In genomic region chr9:38718102-38718501, GRCm38 (mm10) we compare ENCODE assay signal across 8 mouse cellular contexts. TPM values are rescaled to one million over a fixed set of nuclear protein-coding genes. Genes with fewer than 3 reads are reported as not detected.
DNase-seq lines count a peak whose midpoint lies in the region; TF ChIP-seq lines count a peak whose summit lies in the region.

TSS of gene Vwa5a (plus strand) at chr9:38718268.

- H3K4me3 ChIP-seq in cortical plate, adult 2 months (ENCODE audit: insufficient read depth, low read length): peak within 1 kb of the TSS; percentile 37
- H3K4me3 ChIP-seq in lung, adult 2 months (replicated peaks; ENCODE audit: extremely low read depth, low read depth, low read length): peak within 1 kb of the TSS; percentile 77

- DNase-seq in thymus, postnatal 0 days (ENCODE audit: low spot score): peak; percentile 16
- DNase-seq in thymus, postnatal 14 days: no peak
- no peak for DNase-seq in gastrocnemius, postnatal 25 days
- peak; percentile 32 for DNase-seq in induced T-regulatory cell, adult 2 months (ENCODE audit: low read depth)
- peak; percentile 10 for DNase-seq in lung, adult 2 months
- peak; percentile 48 for DNase-seq in retina, embryonic 14.5 days (ENCODE audit: low spot score)
- DNase-seq in right cerebral cortex, adult 2 months (ENCODE audit: low spot score in 2 of 2): no peak

- H3K4me1 ChIP-seq in cortical plate, adult 2 months (ENCODE audit: control insufficient read depth, insufficient read depth, low read length): no peaks in the 10 kb centered on the region
- H3K4me1 ChIP-seq in lung, adult 2 months (ENCODE audit: control insufficient read depth, insufficient read depth, low read length): peaks cover 10% of the 10 kb centered on the region

- H3K27ac ChIP-seq in cortical plate, adult 2 months (ENCODE audit: insufficient read depth, low read length): no peak within 1 kb of the TSS

- under 1% methylated on average over 4 of the region's 4 CpGs for WGBS in lung, adult 2 months

- no peak for TF ChIP-seq POLR2A in cortical plate, adult 2 months (IDR thresholded peaks at IDR 0.05; ENCODE audit: extremely low read depth, insufficient read depth, low read length)
- no peak for TF ChIP-seq POLR2A in lung, adult 2 months (IDR thresholded peaks at IDR 0.05; ENCODE audit: borderline replicate concordance, extremely low read depth, low read depth, low read length)

- no peak for TF ChIP-seq CTCF in cortical plate, adult 2 months (IDR thresholded peaks at IDR 0.05; ENCODE audit: extremely low read depth, insufficient read depth, low read length)
- no peak for TF ChIP-seq CTCF in lung, adult 2 months (IDR thresholded peaks at IDR 0.05; ENCODE audit: insufficient read depth, low read length)

RNA-seq across cellular contexts. Expression of gene Vwa5a, which starts in this region (rescaled TPM):
- polyA plus RNA-seq in thymus, postnatal 0 days (2015; fragmentation: Nextera tagmentation; extraction: Ambion mirVana): 33.5 and 37.6 TPM in 2 replicates
- polyA plus RNA-seq in cortical plate, adult 2 months (2012; rRNA removed): 8.2 and 9.3 TPM in 2 replicates
- total RNA-seq in gastrocnemius, postnatal 25 days (2021): 10 to 100 TPM; 11.2 to 13.2 TPM
- polyA plus RNA-seq in lung, adult 2 months (2012; rRNA removed): 17.2 and 22.8 TPM in 2 replicates

Comparison
In these comparisons a context has a peak if more than half of its experiments do, and no peak if none do; other contexts are left out.
1. DNase-seq: peak in thymus, postnatal 0 days (single experiment), induced T-regulatory cell, adult 2 months (single experiment), lung, adult 2 months (single experiment) and retina, embryonic 14.5 days (single experiment); none in thymus, postnatal 14 days (single experiment), gastrocnemius, postnatal 25 days (single experiment) and right cerebral cortex, adult 2 months (0 of 2).